Mouse (Mus musculus) embryonic facial prominence, embryonic 14.5 days (tissue): ENCODE measurements around the gene Pcolce2. TPM values are rescaled to one million over a fixed set of nuclear protein-coding genes. Genes with fewer than 3 reads are reported as not detected.

Source experiments
- ATAC-seq: fragments of 200-750 bp; cut with Nextera tagmentation; 2 replicates; pipeline ENCODE4 v1.8.0; 2017; ENCODE audit warnings: low read depth, moderate number of reproducible peaks, moderate TSS enrichment
- DNase-seq: peaks from one replicate; pipeline ENCODE4 v3.0.0-alpha.2; 2015; ENCODE audit warnings: low spot score
- H3K27ac ChIP-seq: fragments of 300-500 bp; sonication (generic); replicated peaks from 2 replicates; pipeline ENCODE4 v1.5.1; 2014; ENCODE audit warnings: low read depth, mild to moderate bottlenecking, low read length, moderate library complexity
- H3K27me3 ChIP-seq: fragments of 300-500 bp; sonication (generic); replicated peaks from 2 replicates; pipeline ENCODE4 v1.6.1; 2014; ENCODE audit warnings: low read length; ENCODE audit not compliant: control insufficient read depth, insufficient read depth
- H3K36me3 ChIP-seq: fragments of 300-500 bp; sonication (generic); 2 replicates; pipeline ENCODE4 v1.6.1; 2014; ENCODE audit warnings: low read length, mixed read lengths; ENCODE audit not compliant: control insufficient read depth, insufficient read depth
- H3K4me1 ChIP-seq: fragments of 300-500 bp; sonication (generic); 2 replicates; pipeline ENCODE4 v1.6.1; 2014; ENCODE audit warnings: antibody characterized with exemption, low read length; ENCODE audit not compliant: control insufficient read depth, insufficient read depth
- H3K4me2 ChIP-seq: fragments of 300-500 bp; sonication (generic); 2 replicates; pipeline ENCODE4 v1.6.1; 2014; ENCODE audit warnings: low read depth, mild to moderate bottlenecking, low read length, moderate library complexity, mixed read lengths
- H3K4me3 ChIP-seq: fragments of 300-500 bp; sonication (generic); 2 replicates; pipeline ENCODE4 v1.5.1; 2014; ENCODE audit warnings: low read depth, mild to moderate bottlenecking, low read length
- H3K9ac ChIP-seq: fragments of 300-500 bp; sonication (generic); 2 replicates; pipeline ENCODE4 v1.6.1; 2014; ENCODE audit warnings: low read depth, mild to moderate bottlenecking, low read length, moderate library complexity, mixed read lengths
- H3K9me3 ChIP-seq: fragments of 300-500 bp; sonication (generic); 2 replicates; pipeline ENCODE4 v1.6.1; 2016; ENCODE audit warnings: low read length; ENCODE audit not compliant: control insufficient read depth
- WGBS: fragments of 180-500 bp; shearing (Covaris S2); extraction: QIAGEN DNeasy Blood & Tissue Kit; methylation state at CpG from one replicate; pipeline ENCODE4 v1.1.7; 2014; 5-methylcytosine and 5-hydroxymethylcytosine counted together
- polyA plus RNA-seq: library from polyadenylated mRNA; unstranded; fragments of >200 nt; fragmentation: Nextera tagmentation; extraction: Ambion mirVana; gene quantifications from 2 replicates; pipeline ENCODE4 v1.2.1, GENCODE M21; 2014

Gene Pcolce2
- polyA plus RNA-seq, 1 experiment from 2014 or later, result 13.5 TPM

DNA sequence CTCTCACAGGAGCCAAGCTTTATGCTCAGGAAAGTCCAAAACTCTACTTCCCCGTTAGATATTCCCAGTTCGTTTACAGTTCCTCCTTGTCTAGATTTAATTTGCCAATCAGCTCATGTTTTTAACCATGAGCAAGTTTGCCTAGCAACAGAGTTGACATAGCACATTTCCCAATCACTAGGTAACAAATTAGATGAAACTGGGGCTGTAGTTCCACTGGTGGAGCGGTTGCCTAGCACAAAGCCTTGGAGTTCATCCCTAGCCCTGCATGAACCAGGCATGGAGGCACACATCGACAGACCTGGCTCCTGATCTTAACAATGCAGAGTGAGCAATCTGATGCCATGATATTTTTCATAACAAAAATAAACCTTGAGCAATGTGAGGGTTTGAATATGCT is 61.9 kb downstream of the Pcolce2 start:
- H3K36me3 ChIP-seq, result no peaks in the 10 kb centered on the region
- 81% methylated on average over 4 of the region's 4 CpGs for WGBS
- H3K4me1 ChIP-seq, result no peaks in the 10 kb centered on the region
- no peaks in the 10 kb centered on the region for H3K27me3 ChIP-seq
- no peak for DNase-seq
- H3K4me2 ChIP-seq, result no peak overlapping the region
- no peak overlapping the region for H3K4me3 ChIP-seq
- H3K9ac ChIP-seq, result no peak overlapping the region
- no peak for ATAC-seq
- H3K9me3 ChIP-seq, result no peaks in the 10 kb centered on the region
- no peak overlapping the region for H3K27ac ChIP-seq

DNA sequence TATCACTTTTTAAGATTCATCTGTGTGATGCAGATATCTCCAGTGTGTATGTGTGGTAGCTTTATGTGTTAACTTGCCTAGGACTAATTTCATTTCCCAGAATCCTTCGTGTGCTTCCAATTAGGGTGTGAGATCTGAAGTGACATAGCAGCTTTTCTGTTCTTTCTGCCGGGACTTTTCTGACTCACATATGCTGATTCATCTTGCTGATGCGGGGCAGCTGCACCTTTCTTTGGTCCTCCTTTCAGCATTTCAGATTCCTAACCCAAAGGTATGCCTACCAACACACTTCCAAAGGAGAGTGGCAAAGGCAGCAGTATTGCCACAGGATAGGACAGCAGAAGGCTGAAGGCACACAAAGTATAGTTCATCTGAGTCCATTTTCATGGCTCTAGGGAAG is 66.7 kb downstream of the Pcolce2 start:
- Histone ChIP-seq H3K4me1 (no peaks in the 10 kb centered on the region), H3K36me3 (no peaks in the 10 kb centered on the region), H3K9me3 (no peaks in the 10 kb centered on the region), H3K9ac (no peak overlapping the region), H3K27ac (no peak overlapping the region), H3K4me2 (no peak overlapping the region), H3K4me3 (no peak overlapping the region), H3K27me3 (no peaks in the 10 kb centered on the region)
- DNase-seq, result no peak
- WGBS, result 64% methylated on average over 3 of the region's 3 CpGs
- no peak for ATAC-seq

DNA sequence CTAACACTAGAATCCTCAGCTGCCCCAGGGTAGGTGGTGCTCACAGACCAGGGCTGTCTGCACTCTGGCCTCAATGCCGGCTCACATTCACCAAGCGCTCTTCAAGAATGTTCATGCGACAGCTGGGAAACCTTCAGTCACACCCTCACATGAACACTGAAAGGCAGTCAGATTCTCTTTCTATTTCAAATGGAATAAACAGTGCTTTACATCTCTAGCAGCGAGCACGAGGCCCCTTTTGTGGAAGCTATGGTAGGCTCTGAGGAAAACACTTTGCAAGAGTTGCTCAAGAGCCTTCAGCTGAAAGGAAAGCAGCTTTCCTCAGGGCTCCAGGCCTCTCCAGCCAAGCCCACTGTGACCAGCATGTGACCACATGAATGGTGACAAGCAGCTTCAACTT is 68.0 kb downstream of the Pcolce2 start:
- Histone ChIP-seq H3K9me3 (no peaks in the 10 kb centered on the region), H3K27ac (no peak overlapping the region), H3K9ac (no peak overlapping the region), H3K4me3 (no peak overlapping the region), H3K27me3 (no peaks in the 10 kb centered on the region), H3K4me1 (no peaks in the 10 kb centered on the region), H3K4me2 (no peak overlapping the region), H3K36me3 (no peaks in the 10 kb centered on the region)
- DNase-seq (no peak), ATAC-seq (no peak)
- 69% methylated on average over 5 of the region's 5 CpGs for WGBS

DNA sequence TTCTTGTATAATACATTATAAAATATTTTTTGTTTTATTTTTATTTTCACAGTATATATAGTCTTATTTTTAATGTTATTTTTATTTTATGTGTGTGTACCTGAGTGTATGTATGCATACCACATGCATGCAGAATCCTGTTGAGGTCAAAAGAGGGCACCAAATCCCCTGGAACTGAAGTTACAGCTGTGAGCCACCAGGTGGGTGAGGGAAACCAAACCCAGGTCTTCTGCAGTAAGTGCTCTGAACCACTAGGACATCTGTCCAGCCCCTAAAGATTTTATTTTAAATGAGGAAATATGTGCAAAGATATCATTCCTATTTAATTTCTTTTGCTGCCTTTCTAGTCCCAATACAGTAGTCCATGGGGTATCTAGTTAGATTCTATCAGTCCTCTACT is 71.5 kb downstream of the Pcolce2 start:
- Histone ChIP-seq H3K36me3 (no peaks in the 10 kb centered on the region), H3K27ac (no peak overlapping the region), H3K4me2 (no peak overlapping the region), H3K4me1 (no peaks in the 10 kb centered on the region), H3K27me3 (no peaks in the 10 kb centered on the region), H3K9ac (no peak overlapping the region), H3K4me3 (no peak overlapping the region), H3K9me3 (no peaks in the 10 kb centered on the region)
- DNase-seq, result no peak
- ATAC-seq, result no peak

DNA sequence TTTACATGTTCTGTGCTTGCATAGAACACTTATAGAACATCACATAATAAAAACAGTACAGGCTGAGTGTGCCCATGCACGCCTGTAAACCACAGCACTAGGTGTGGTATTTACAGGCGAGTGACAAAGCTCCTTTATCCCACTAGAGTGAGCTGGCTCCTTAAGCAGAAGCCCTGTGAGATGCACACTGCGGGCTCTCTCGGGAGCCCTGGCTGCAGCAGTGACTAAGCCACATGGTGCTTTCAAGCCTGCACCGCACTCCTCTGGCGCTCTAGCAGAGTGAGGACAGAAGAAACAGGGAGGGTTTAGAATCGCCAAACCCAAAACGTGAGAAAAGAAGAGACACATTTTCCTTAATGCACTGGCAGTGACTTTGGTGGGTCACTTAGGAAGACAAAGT is 75.2 kb downstream of the Pcolce2 start:
- Histone ChIP-seq H3K4me2 (no peak overlapping the region), H3K27me3 (no peaks in the 10 kb centered on the region), H3K4me1 (no peaks in the 10 kb centered on the region), H3K9me3 (no peaks in the 10 kb centered on the region), H3K9ac (no peak overlapping the region), H3K36me3 (no peaks in the 10 kb centered on the region), H3K4me3 (no peak overlapping the region), H3K27ac (no peak overlapping the region)
- WGBS, result 35% methylated on average over 8 of the region's 8 CpGs
- DNase-seq (no peak), ATAC-seq (peak; percentile 50; the same call in 1 of the 2 replicates)

DNA sequence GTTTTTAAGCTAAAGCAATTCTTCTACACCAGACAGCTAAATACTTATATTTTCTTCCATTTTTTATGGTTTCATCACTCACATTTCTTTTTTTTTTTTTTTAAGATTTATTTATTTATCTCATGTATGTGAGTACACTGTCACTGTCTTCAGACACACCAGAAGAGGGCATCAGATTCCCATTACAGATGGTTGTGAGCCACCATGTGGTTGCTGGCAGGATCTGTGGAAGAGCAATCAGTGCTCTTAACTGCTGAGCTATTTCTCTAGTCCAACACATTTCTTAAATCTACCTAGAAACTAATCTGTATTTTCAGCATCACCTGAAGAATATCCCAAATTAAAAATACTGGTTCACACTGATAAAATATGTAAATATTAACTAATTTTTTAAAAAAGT is 98.8 kb downstream of the Pcolce2 start:
- DNase-seq (no peak), ATAC-seq (no peak)
- no peaks in the 10 kb centered on the region for H3K36me3 ChIP-seq
- no peak overlapping the region for H3K4me3 ChIP-seq
- no peak overlapping the region for H3K9ac ChIP-seq
- no peak overlapping the region for H3K27ac ChIP-seq
- no peaks in the 10 kb centered on the region for H3K9me3 ChIP-seq
- H3K4me2 ChIP-seq, result no peak overlapping the region
- H3K27me3 ChIP-seq, result no peaks in the 10 kb centered on the region
- no peaks in the 10 kb centered on the region for H3K4me1 ChIP-seq

DNA sequence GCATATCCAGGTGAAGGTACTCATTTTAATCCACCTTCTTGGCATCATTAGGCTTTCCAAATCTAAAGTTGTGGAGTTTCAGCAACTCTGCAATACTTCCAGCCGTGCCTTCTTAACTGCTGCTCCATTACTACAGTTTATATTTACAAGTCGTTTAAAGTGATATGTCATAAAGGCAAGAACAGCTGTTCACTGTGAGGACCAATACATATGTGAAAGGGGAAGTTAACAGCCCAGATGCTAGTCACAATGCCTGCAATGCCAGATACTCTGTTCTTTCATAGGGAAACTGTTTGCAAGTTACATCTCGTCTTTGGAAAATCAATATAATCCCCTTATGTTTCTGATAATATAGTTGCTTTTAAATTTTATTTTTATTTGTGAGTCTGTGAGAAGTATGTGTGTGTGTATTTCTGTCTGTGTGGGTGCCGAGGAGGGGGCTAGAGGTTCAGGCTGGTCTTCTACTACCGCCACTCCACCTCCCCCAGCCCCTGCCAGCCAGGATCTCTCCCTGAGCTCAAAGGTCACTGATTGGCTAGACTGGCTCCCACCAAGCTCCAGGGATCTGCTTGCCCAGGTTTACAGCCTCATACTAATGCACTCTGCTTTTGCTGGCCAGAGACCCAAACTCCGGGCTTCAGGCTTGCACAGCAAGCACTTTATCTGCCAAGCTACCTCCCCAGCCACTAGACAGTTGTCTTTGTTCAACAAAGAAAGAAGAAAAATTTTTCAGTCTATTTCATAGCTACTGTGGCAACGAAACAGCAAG is 107.6 kb downstream of the Pcolce2 start:
- Histone ChIP-seq H3K4me2 (no peak overlapping the region), H3K4me3 (no peak overlapping the region), H3K9ac (no peak overlapping the region), H3K36me3 (no peaks in the 10 kb centered on the region), H3K27ac (no peak overlapping the region), H3K9me3 (no peaks in the 10 kb centered on the region), H3K4me1 (no peaks in the 10 kb centered on the region), H3K27me3 (no peaks in the 10 kb centered on the region; the same call in 1 of the 2 replicates)
- WGBS, result 65% methylated on average over 7 of the region's 7 CpGs
- ATAC-seq, result no peak
- no peak for DNase-seq

DNA sequence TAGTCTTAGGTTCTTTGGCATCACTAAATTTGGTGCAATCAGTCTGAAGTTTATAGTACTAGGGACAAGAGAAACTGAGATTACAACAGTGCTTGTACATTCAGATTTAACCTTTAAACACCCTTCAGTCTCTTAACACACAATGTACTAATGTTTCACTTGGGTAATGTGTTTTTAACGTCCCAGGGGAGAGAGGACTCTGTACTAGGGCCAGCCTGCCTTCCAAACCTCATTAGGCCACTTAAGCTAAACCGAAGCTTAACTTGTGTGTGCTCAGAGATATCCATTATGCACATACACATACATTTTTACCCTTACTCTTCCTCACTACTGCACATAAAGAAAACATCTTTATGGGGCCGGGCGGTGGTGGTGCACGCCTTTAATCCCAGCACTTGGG is 109.9 kb downstream of the Pcolce2 start:
- Histone ChIP-seq H3K4me1 (peaks cover 4% of the 10 kb centered on the region; the same call in 1 of the 2 replicates), H3K36me3 (no peaks in the 10 kb centered on the region), H3K27me3 (peaks cover 13% of the 10 kb centered on the region), H3K4me2 (no peak overlapping the region), H3K9ac (no peak overlapping the region), H3K4me3 (no peak overlapping the region), H3K9me3 (no peaks in the 10 kb centered on the region), H3K27ac (no peak overlapping the region)
- ATAC-seq (no peak), DNase-seq (no peak)
- WGBS, result 79% methylated on average over 5 of the region's 5 CpGs
